Mouse (Mus musculus): ENCODE data around the gene Mettl8. TPM values are rescaled to one million over a fixed set of nuclear protein-coding genes. Genes with fewer than 3 reads are reported as not detected.

Gene Mettl8
- total and polyA plus RNA-seq, 2 experiments from 2014 or later = 8.7 to 8.9 TPM

GRCm38 (mm10) chr2:70953616-70954015, 101.8 kb downstream of the Mettl8 start:
- Histone ChIP-seq H3K27me3 (ENCODE audit: insufficient read depth, low read length) (no peaks in the 10 kb centered on the region), H3K9me3 (ENCODE audit: low read length) (no peaks in the 10 kb centered on the region), H3K36me3 (ENCODE audit: insufficient read depth) (no peaks in the 10 kb centered on the region), H3K4me1 (ENCODE audit: insufficient read depth) (no peaks in the 10 kb centered on the region), H3K9ac (no peak overlapping the region), H3K4me3 (ENCODE audit: low read depth, low read length) (no peak overlapping the region), H3K4me2 (ENCODE audit: low read depth) (no peak overlapping the region), H3K27ac (ENCODE audit: low read depth, low read length) (no peak overlapping the region)
- WGBS = 65% methylated on average over 2 of the region's 2 CpGs
- DNase-seq = no peak
- TF ChIP-seq CTCF (IDR thresholded peaks at IDR 0.05; ENCODE audit: low read depth) = no peak
- no peak for ATAC-seq

DNA sequence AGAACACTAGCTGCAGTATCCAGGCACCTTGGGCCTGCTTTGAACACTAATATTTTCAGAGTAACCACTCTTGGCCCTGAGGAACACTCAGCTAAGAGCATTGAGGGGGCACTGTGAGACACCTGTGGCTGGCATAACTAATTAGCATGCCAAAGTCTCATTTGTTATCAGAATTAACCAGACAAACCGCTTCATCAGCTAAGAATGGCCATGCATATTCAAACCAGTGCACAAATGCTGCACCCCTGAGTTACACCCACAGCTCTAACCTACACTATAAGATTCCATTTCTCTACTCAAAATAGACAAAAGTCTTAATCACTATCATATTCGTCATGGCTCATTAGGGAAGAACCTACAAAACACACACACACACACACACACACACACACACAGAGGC, 103.4 kb downstream of the Mettl8 start:
- WGBS = 74% methylated on average over 2 of the region's 2 CpGs
- H3K4me3 ChIP-seq (ENCODE audit: low read depth, low read length) = no peak overlapping the region
- ATAC-seq = no peak
- TF ChIP-seq CTCF (IDR thresholded peaks at IDR 0.05; ENCODE audit: low read depth) = no peak
- H3K9ac ChIP-seq = no peak overlapping the region
- H3K36me3 ChIP-seq (ENCODE audit: insufficient read depth) = no peaks in the 10 kb centered on the region
- no peak overlapping the region for H3K4me2 ChIP-seq (ENCODE audit: low read depth)
- H3K4me1 ChIP-seq (ENCODE audit: insufficient read depth) = no peaks in the 10 kb centered on the region
- no peak for DNase-seq
- H3K9me3 ChIP-seq (ENCODE audit: low read length) = no peaks in the 10 kb centered on the region
- no peak overlapping the region for H3K27ac ChIP-seq (ENCODE audit: low read depth, low read length)
- H3K27me3 ChIP-seq (ENCODE audit: insufficient read depth, low read length) = no peaks in the 10 kb centered on the region

- Histone ChIP-seq H3K4me3 (ENCODE audit: low read depth, low read length) (no peak overlapping the region), H3K27ac (ENCODE audit: low read depth, low read length) (no peak overlapping the region), H3K4me1 (ENCODE audit: insufficient read depth) (no peaks in the 10 kb centered on the region), H3K9ac (no peak overlapping the region), H3K4me2 (ENCODE audit: low read depth) (no peak overlapping the region), H3K36me3 (ENCODE audit: insufficient read depth) (no peaks in the 10 kb centered on the region), H3K9me3 (ENCODE audit: low read length) (no peaks in the 10 kb centered on the region), H3K27me3 (ENCODE audit: insufficient read depth, low read length) (no peaks in the 10 kb centered on the region)
- no peak for TF ChIP-seq CTCF (IDR thresholded peaks at IDR 0.05; ENCODE audit: low read depth)
- WGBS = 83% methylated on average over 8 of the region's 8 CpGs
- ATAC-seq = no peak
- no peak for DNase-seq
Observed at GRCm38 (mm10) chr2:70944511-70945305, 110.7 kb downstream of the Mettl8 start.

- TF ChIP-seq CTCF (IDR thresholded peaks at IDR 0.05; ENCODE audit: low read depth) = no peak
- ATAC-seq (no peak), DNase-seq (no peak)
- Histone ChIP-seq H3K4me2 (ENCODE audit: low read depth) (no peak overlapping the region), H3K27me3 (ENCODE audit: insufficient read depth, low read length) (no peaks in the 10 kb centered on the region), H3K9ac (no peak overlapping the region), H3K9me3 (ENCODE audit: low read length) (no peaks in the 10 kb centered on the region), H3K4me1 (ENCODE audit: insufficient read depth) (no peaks in the 10 kb centered on the region), H3K27ac (ENCODE audit: low read depth, low read length) (no peak overlapping the region), H3K36me3 (ENCODE audit: insufficient read depth) (no peaks in the 10 kb centered on the region), H3K4me3 (ENCODE audit: low read depth, low read length) (no peak overlapping the region)
- 60% methylated on average over 14 of the region's 14 CpGs for WGBS
Observed at GRCm38 (mm10) chr2:70940826-70941225, 114.6 kb downstream of the Mettl8 start.

- 82% methylated on average over 21 of the region's 21 CpGs for whole genome bisulfite sequencing
- ATAC-seq = peak; percentile 29; the same call in 1 of the 2 replicates
- DNase-seq = no peak
Observed at GRCm38 (mm10) chr2:70938844-70939494, 116.4 kb downstream of the Mettl8 start.

GRCm38 (mm10) chr2:70934772-70935171, 120.6 kb downstream of the Mettl8 start:
- Histone ChIP-seq H3K27me3 (ENCODE audit: insufficient read depth, low read length) (no peaks in the 10 kb centered on the region), H3K4me3 (ENCODE audit: low read depth, low read length) (no peak overlapping the region), H3K36me3 (ENCODE audit: insufficient read depth) (no peaks in the 10 kb centered on the region), H3K4me2 (ENCODE audit: low read depth) (no peak overlapping the region), H3K4me1 (ENCODE audit: insufficient read depth) (no peaks in the 10 kb centered on the region), H3K9me3 (ENCODE audit: low read length) (no peaks in the 10 kb centered on the region), H3K27ac (ENCODE audit: low read depth, low read length) (no peak overlapping the region), H3K9ac (no peak overlapping the region)
- 66% methylated on average over 8 of the region's 8 CpGs for WGBS
- peak; percentile 45 for ATAC-seq
- DNase-seq = peak; percentile 28
- TF ChIP-seq CTCF (IDR thresholded peaks at IDR 0.05; ENCODE audit: low read depth) = no peak

More at GRCm38 (mm10) chr2:70938844-70939494, 116.4 kb downstream of the Mettl8 start:
- TF ChIP-seq CTCF (IDR thresholded peaks at IDR 0.05; ENCODE audit: low read depth) = no peak
- no peaks in the 10 kb centered on the region for H3K4me1 ChIP-seq (ENCODE audit: insufficient read depth)
- H3K9ac ChIP-seq = no peak overlapping the region
- H3K4me2 ChIP-seq (ENCODE audit: low read depth) = no peak overlapping the region
- H3K9me3 ChIP-seq (ENCODE audit: low read length) = no peaks in the 10 kb centered on the region
- H3K27me3 ChIP-seq (ENCODE audit: insufficient read depth, low read length) = no peaks in the 10 kb centered on the region
- no peaks in the 10 kb centered on the region for H3K36me3 ChIP-seq (ENCODE audit: insufficient read depth)
- H3K27ac ChIP-seq (ENCODE audit: low read depth, low read length) = no peak overlapping the region
- no peak overlapping the region for H3K4me3 ChIP-seq (ENCODE audit: low read depth, low read length)

DNA sequence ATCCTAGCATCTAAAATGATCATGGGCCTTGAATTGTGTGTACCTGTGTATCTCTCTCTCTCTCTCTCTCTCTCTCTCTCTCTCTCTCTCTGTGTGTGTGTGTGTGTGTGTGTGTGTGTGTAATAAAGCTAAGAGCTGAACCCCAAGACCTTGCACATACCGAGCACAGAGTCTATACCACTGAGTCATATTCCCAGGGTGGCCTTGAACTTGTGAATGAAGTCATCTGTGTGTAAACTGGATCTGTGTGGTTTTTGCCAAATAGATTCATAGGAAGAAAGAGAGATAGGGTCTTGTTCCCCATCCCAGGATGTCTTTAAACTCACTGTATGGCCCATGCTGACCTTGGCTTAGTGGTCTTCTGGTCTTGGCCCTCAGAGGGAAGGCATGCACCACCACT, 121.9 kb downstream of the Mettl8 start:
- no peak overlapping the region for H3K9ac ChIP-seq
- no peaks in the 10 kb centered on the region for H3K36me3 ChIP-seq (ENCODE audit: insufficient read depth)
- 100% methylated on average over 1 of the region's 1 CpGs for WGBS
- no peak overlapping the region for H3K4me2 ChIP-seq (ENCODE audit: low read depth)
- no peaks in the 10 kb centered on the region for H3K4me1 ChIP-seq (ENCODE audit: insufficient read depth)
- ATAC-seq (no peak), DNase-seq (no peak)
- H3K9me3 ChIP-seq (ENCODE audit: low read length) = no peaks in the 10 kb centered on the region
- no peaks in the 10 kb centered on the region for H3K27me3 ChIP-seq (ENCODE audit: insufficient read depth, low read length)
- no peak overlapping the region for H3K27ac ChIP-seq (ENCODE audit: low read depth, low read length)
- H3K4me3 ChIP-seq (ENCODE audit: low read depth, low read length) = no peak overlapping the region
- TF ChIP-seq CTCF (IDR thresholded peaks at IDR 0.05; ENCODE audit: low read depth) = no peak

Measured in forebrain, postnatal 0 days (tissue).